Mouse (Mus musculus): ENCODE data around the gene Rab36. TPM values are rescaled to one million over a fixed set of nuclear protein-coding genes. Genes with fewer than 3 reads are reported as not detected.

The Rab36 gene
- polyA plus RNA-seq, 1 experiment from 2014 or later: 1.5 TPM

GRCm38 (mm10) chr10:75001391-75001790, 35.5 kb upstream of the Rab36 start:
- H3K4me2 ChIP-seq (replicated peaks; ENCODE audit: low read depth): no peak overlapping the region

DNA sequence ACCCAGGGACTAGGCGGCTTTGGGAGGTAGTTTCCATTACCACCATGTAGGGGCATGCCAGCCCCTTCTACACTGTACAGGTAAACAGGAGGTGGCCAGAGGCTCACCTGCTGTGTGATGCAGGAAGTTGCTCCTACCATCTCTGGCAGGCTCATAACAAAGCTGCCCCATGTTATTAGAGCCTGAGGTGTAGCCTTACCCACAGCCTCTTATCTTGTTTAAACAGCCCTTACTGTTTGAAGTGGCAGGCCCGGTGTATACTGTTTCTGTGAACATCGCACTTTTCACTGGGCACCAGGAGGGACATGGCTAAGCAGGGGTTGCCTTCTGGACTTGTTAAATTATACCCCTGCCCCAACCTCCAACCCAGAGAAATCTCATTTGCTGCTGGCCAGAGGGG, 32.8 kb upstream of the Rab36 start:
- H3K4me3 ChIP-seq (ENCODE audit: low read depth, low read length): no peak overlapping the region
- TF ChIP-seq CTCF (IDR thresholded peaks at IDR 0.05; ENCODE audit: low read depth): no peak
- no peaks in the 10 kb centered on the region for H3K4me1 ChIP-seq (replicated peaks; ENCODE audit: control insufficient read depth, insufficient read depth, low read length)
- no peak for ATAC-seq
- no peak overlapping the region for H3K9ac ChIP-seq (ENCODE audit: low read depth, low read length)
- no peak overlapping the region for H3K4me2 ChIP-seq (replicated peaks; ENCODE audit: low read depth)
- H3K9me3 ChIP-seq (ENCODE audit: control insufficient read depth): no peaks in the 10 kb centered on the region
- no peaks in the 10 kb centered on the region for H3K36me3 ChIP-seq (ENCODE audit: control insufficient read depth, insufficient read depth)
- no peak overlapping the region for H3K27ac ChIP-seq (ENCODE audit: low read depth, low read length)
- H3K27me3 ChIP-seq (replicated peaks; ENCODE audit: control insufficient read depth, insufficient read depth, low read length): no peaks in the 10 kb centered on the region
- 27% methylated on average over 3 of the region's 3 CpGs for WGBS

More at GRCm38 (mm10) chr10:75001391-75001790, 35.5 kb upstream of the Rab36 start:
- Histone ChIP-seq H3K27me3 (replicated peaks; ENCODE audit: control insufficient read depth, insufficient read depth, low read length) (no peaks in the 10 kb centered on the region), H3K36me3 (ENCODE audit: control insufficient read depth, insufficient read depth) (no peaks in the 10 kb centered on the region), H3K9ac (ENCODE audit: low read depth, low read length) (no peak overlapping the region), H3K9me3 (ENCODE audit: control insufficient read depth) (no peaks in the 10 kb centered on the region), H3K27ac (ENCODE audit: low read depth, low read length) (no peak overlapping the region), H3K4me1 (replicated peaks; ENCODE audit: control insufficient read depth, insufficient read depth, low read length) (no peaks in the 10 kb centered on the region), H3K4me3 (ENCODE audit: low read depth, low read length) (no peak overlapping the region)
- ATAC-seq: no peak
- WGBS: 91% methylated on average over 8 of the region's 8 CpGs
- TF ChIP-seq CTCF (IDR thresholded peaks at IDR 0.05; ENCODE audit: low read depth): no peak

- H3K9ac ChIP-seq (ENCODE audit: low read depth, low read length): no peak overlapping the region
- no peaks in the 10 kb centered on the region for H3K9me3 ChIP-seq (ENCODE audit: control insufficient read depth)
- no peaks in the 10 kb centered on the region for H3K27me3 ChIP-seq (replicated peaks; ENCODE audit: control insufficient read depth, insufficient read depth, low read length)
- H3K4me3 ChIP-seq (ENCODE audit: low read depth, low read length): no peak overlapping the region
- ATAC-seq: no peak
- 82% methylated on average over 8 of the region's 8 CpGs for WGBS
- no peak overlapping the region for H3K27ac ChIP-seq (ENCODE audit: low read depth, low read length)
- H3K36me3 ChIP-seq (ENCODE audit: control insufficient read depth, insufficient read depth): no peaks in the 10 kb centered on the region
- no peaks in the 10 kb centered on the region for H3K4me1 ChIP-seq (replicated peaks; ENCODE audit: control insufficient read depth, insufficient read depth, low read length)
- H3K4me2 ChIP-seq (replicated peaks; ENCODE audit: low read depth): no peak overlapping the region
- no peak for TF ChIP-seq CTCF (IDR thresholded peaks at IDR 0.05; ENCODE audit: low read depth)
These were observed 29.8 kb upstream of the Rab36 start for GRCm38 (mm10) chr10:75006889-75007662.

- WGBS: 86% methylated on average over 15 of the region's 15 CpGs
- Histone ChIP-seq H3K9me3 (ENCODE audit: control insufficient read depth) (no peaks in the 10 kb centered on the region), H3K27me3 (replicated peaks; ENCODE audit: control insufficient read depth, insufficient read depth, low read length) (no peaks in the 10 kb centered on the region), H3K4me3 (ENCODE audit: low read depth, low read length) (no peak overlapping the region), H3K9ac (ENCODE audit: low read depth, low read length) (no peak overlapping the region), H3K4me2 (replicated peaks; ENCODE audit: low read depth) (no peak overlapping the region), H3K4me1 (replicated peaks; ENCODE audit: control insufficient read depth, insufficient read depth, low read length) (no peaks in the 10 kb centered on the region), H3K36me3 (ENCODE audit: control insufficient read depth, insufficient read depth) (no peaks in the 10 kb centered on the region), H3K27ac (ENCODE audit: low read depth, low read length) (no peak overlapping the region)
- no peak for ATAC-seq
- TF ChIP-seq CTCF (IDR thresholded peaks at IDR 0.05; ENCODE audit: low read depth): no peak
These were observed 26.2 kb upstream of the Rab36 start for GRCm38 (mm10) chr10:75010704-75011103.

DNA sequence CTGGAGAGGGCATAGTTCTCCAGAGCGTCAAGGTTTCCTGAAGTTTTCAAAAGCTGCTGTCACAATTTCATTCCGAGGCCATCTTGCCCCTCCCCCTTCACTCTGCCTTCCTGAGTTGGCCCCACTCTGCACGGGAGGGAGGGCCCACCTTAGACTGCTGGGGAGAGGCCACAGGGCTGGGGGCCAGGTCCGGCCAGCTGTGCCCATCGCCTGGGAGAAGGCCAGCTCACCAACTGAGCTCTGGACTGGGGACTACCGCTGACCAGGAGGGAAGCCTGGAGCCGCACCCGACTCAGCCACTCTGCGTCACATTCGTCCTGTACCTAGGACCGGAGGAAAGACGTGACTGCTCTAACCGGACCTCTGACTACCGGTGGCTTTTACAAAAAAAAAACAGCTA, 21.4 kb upstream of the Rab36 start:
- H3K4me1 ChIP-seq (replicated peaks; ENCODE audit: control insufficient read depth, insufficient read depth, low read length): no peaks in the 10 kb centered on the region
- H3K9ac ChIP-seq (ENCODE audit: low read depth, low read length): no peak overlapping the region
- TF ChIP-seq CTCF (IDR thresholded peaks at IDR 0.05; ENCODE audit: low read depth): no peak
- no peak for ATAC-seq
- 65% methylated on average over 14 of the region's 14 CpGs for WGBS
- H3K27ac ChIP-seq (ENCODE audit: low read depth, low read length): no peak overlapping the region
- H3K36me3 ChIP-seq (ENCODE audit: control insufficient read depth, insufficient read depth): no peaks in the 10 kb centered on the region
- no peak overlapping the region for H3K4me3 ChIP-seq (ENCODE audit: low read depth, low read length)
- no peaks in the 10 kb centered on the region for H3K27me3 ChIP-seq (replicated peaks; ENCODE audit: control insufficient read depth, insufficient read depth, low read length)
- no peaks in the 10 kb centered on the region for H3K9me3 ChIP-seq (ENCODE audit: control insufficient read depth)
- no peak overlapping the region for H3K4me2 ChIP-seq (replicated peaks; ENCODE audit: low read depth)

DNA sequence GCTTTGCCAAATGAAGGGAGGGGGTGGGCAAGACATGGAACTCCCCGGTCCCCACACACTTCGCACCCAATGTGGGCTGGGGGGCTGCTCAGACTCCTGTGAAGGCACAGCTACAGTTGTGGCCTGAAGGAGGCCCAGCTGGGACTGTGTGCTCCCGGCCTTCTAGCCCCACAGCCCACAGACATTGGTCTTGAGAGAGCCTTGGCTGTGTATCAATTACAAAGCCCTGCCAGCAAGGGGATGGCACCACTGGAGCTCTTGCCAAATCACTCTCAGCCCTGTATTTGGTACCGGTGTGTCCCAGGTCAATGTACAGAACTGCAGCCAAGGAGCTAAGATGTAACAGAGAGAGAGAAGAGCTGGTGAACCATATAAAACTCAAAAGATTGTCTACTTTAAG, 20.4 kb upstream of the Rab36 start:
- Histone ChIP-seq H3K4me3 (ENCODE audit: low read depth, low read length) (no peak overlapping the region), H3K27me3 (replicated peaks; ENCODE audit: control insufficient read depth, insufficient read depth, low read length) (no peaks in the 10 kb centered on the region), H3K36me3 (ENCODE audit: control insufficient read depth, insufficient read depth) (no peaks in the 10 kb centered on the region), H3K4me2 (replicated peaks; ENCODE audit: low read depth) (no peak overlapping the region), H3K9me3 (ENCODE audit: control insufficient read depth) (no peaks in the 10 kb centered on the region), H3K27ac (ENCODE audit: low read depth, low read length) (no peak overlapping the region), H3K9ac (ENCODE audit: low read depth, low read length) (no peak overlapping the region), H3K4me1 (replicated peaks; ENCODE audit: control insufficient read depth, insufficient read depth, low read length) (no peaks in the 10 kb centered on the region)
- no peak for ATAC-seq
- no peak for TF ChIP-seq CTCF (IDR thresholded peaks at IDR 0.05; ENCODE audit: low read depth)
- WGBS: 83% methylated on average over 4 of the region's 4 CpGs

All from intestine, postnatal 0 days (tissue).